Mouse (Mus musculus) 3134 (cell line): Measurements from ENCODE around the gene Mical2.

Experiments
- DNase-seq: peaks from one replicate; pipeline ENCODE4 v3.0.0-alpha.2; 2011; ENCODE audit warnings: low spot score; ENCODE audit not compliant: insufficient read length; ENCODE audit errors: extremely low read depth

Mical2 gene

DNA sequence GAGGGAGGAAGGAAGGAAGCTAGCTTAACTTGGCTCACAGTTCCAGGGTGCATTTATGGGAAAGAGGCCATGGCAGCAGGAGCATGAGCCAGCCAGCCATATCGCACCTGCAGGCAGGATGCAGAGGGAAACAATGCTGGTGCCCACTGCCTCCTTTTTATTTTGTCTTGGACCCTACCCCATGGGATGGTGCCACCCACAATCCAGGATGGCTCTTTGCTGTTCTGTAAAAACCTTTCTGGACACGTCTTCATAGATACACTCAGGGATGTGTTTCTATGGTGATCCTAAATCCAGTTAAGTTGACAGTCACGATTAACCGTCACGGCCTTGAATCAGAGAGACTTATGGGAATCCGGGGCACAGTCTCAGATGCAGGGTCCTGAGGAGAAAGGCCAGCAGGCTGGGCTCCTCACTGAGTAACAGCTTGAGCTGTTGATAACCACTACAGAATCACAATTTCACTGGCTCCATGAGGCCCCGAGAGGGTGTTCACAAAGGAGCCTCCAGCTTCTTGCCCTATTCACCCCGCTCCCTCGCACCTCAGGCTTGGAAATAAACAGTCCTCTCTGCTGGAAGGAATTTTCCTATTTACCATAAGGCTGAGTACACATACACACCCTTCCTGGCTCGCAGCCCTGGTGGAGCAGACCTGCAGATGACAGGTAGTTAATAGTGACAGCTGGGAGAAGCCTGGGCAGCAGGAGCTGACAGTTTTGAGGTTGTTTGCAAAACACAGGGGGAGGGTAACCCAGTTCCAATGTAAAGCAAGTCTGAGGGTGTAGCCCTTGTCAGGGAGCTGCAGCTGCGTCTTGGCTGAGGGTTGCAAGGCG lies 218.7 kb downstream of the Mical2 start:
- no peak for DNase-seq

DNA sequence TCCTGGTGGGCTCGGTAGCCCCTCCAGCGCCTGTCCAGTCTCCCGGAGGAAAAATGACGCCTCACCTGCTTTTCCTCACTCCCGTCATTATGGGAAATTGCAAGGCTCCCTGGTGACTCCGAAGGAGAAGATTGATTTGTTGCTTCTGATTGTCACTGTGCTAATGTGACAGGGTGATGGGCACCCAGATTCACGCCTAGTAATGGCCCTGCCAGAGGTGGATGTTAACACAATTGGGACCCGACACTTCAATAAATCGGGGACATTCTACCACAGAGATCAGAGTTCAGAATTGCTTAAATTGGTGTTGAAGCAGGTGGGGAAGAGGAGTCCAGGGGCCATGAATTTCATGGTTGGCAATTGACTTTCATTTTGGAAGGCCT lies 219.3 kb downstream of the Mical2 start:
- no peak for DNase-seq

DNA sequence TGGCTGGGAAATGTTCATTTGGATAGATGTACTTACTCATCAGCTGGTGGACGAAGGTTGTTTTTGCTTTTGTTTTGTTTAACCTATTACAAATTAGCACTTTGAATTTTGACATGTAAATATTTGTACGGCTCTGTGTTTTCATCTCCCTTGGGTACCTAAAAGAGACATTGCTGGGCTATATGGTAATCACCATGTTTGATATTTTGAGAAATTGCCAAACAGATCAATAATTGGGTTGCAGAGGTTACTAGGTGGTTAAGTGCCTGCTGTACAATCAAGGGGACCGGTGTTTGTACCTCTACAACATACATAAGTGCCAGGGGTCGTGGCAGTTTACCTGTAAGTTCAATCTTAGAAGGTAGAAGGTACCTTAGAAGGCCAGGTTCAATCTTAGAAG lies 220.8 kb downstream of the Mical2 start:
- DNase-seq: no peak

DNA sequence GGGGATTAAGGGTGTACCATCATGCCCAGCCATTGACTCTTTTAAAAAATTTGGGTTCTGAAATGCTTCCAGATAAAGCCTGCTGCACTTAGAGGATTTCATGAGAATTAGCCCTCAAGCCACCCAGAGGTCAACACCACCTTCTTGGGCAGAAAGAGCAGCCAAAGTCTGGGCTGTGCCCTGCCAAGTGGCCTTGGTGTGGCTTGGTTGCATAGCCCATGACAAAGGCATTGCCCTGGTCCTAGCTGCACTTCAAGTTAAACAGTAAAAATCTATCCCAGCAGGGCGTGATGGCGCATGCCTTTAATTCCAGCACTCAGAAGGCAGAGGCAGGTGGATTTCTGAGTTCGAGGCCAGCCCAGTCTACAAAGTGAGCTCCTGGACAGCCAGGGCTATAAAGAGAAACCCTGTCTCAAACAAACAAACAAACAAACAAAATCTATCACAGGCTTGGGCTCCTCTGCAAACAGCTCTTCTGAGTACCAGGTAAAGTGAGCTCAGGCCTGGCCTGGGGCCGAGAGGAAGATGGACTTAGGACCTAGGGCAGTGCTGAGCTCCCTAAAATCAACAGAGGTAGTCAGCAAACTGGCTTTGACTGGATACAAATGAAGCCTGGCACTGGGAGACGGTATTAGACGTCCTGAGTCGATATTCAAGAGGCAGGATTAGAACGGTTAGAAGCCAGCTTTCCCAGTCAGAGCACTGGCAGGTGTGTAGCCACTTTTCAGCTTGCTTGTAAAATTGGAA lies 224.5 kb downstream of the Mical2 start:
- DNase-seq: no peak

DNA sequence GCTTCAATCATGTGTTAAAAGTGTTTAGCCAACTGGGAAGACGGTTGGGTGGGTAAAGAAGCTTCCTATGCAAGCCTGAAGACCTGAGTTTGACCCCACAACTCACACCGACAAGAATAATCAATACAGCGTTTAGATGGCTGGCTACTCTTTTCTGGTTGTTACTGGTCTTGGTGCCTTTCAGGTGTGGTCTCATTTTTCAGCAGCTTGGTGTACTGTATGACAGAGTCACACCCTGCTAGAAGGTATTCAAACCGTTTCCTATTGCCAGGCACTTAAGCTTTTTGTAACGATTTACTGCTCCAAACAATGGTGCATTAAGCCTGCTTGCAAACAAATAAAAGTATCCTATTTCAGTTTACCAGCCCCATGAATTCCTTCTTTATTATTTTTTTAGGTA lies 226.8 kb downstream of the Mical2 start:
- no peak for DNase-seq

DNA sequence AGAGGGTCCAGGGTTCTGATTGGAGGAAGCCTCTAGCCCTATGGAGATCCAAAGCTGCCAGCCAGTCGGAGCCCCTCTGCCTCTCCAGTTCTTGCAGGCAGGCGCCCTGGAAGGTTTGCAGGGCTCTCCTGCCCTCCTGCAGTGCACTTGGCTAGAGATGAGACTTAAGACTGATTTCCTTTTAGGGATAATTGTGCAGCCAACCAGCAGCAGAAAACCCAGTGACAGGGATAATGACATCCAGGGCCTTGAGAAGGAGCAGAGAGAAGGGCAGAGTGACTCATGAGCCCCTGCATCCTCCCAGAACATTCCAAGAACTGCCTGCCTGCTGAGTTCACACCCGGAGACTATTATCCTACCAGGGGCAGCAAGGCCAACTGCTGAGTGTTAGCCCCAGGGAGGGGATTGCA lies 228.2 kb downstream of the Mical2 start:
- peak; percentile 64 for DNase-seq

DNA sequence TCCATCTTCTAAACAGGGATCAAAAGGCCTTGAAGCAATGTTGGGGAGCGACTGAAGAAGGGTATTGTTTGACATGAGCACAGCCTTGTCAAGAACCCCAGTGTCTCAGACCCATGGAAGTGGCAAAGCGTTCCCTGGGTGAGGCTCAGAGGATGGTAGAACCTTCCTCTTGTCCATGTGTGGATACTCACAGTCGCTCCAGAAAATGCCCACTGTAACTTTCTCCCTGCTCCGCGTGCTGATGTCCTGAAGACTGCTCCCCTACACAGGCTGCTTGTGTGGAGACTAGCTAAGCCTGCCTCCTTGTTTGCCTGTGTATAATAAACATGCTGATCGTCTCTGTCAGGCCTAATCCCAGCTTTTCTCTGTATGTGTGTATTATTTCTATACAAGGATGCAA lies 228.7 kb downstream of the Mical2 start:
- no peak for DNase-seq

DNA sequence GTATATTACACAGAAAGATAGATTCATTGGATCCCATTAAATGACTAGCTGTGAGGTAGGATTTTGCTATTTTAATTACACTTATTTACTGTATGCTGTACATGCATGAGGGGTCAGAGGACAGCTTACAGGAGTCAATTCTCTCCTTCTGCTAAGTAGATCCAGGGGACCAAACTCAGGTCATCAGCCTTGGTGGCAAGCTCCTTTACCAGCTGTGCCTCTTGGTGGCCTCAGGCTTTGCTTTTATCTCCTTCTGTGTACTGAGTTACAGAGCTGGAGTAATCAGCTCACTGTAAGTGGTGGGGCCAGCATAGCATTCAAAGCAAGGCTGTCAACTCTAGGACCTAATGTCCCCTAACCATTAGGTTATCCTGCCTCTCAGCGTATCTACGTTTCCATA lies 229.3 kb downstream of the Mical2 start:
- DNase-seq: no peak

DNA sequence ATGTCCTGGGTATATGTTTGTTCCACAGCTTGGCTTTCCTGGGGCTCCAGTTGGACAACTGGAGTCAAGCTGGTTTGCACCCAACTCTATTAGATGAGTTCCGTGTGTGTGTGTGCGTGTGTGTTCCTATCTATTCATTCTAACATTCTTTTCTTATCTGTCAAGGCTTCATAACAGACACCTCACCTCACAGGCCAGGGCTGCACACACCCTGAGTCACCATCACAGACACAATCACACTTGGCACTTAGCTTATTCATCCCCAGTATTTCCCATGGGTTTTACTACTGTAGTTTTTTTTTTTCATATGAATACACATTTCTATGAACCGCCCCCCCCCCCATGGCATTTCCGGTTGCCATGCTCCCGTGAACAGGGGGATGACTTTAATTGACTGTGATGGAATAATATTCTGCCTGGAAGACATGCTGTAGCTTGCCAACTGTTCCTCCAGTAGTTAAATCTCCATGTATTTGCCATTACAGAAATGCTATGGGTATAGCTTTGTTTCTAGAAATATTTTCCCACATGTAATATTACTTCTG lies 230.0 kb downstream of the Mical2 start:
- DNase-seq: peak; percentile 37

DNA sequence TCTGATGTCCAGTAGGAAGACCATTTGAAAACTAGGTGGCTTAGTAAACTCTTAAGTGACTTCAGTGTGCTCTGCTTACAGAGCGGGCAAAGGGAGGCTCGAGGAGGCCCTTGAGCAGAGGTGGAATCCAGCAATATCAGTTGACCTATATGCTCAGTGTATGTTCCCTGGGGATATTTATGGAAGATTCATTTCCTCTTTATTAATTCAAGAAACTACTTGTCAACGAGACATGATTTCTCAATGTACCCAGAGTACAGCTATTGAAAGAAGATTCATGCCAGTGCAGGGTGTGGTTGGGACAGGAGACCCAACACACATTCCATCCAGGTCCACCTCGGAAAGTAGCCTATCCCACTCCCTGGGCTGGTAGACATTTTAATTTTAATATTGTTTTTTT lies 231.7 kb downstream of the Mical2 start:
- DNase-seq: no peak

DNA sequence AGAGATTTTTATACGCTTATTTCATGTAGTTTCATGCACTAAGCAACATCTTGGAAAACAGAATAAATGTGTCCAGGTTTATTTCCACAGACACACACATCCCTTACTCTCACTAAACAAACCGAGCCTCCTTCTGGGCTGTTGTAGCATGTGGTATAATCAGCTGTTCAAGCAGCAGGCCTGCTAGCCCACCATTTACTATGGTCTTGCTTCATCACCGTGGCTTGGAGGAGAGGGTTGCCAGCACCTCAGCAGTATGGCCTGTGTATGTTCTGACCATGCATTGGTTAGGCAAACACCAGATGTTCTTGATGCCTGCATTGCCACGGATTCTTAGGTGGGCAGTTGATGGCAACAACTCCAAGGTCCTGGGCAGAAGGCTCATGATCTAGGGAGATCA lies 232.3 kb downstream of the Mical2 start:
- no peak for DNase-seq

DNA sequence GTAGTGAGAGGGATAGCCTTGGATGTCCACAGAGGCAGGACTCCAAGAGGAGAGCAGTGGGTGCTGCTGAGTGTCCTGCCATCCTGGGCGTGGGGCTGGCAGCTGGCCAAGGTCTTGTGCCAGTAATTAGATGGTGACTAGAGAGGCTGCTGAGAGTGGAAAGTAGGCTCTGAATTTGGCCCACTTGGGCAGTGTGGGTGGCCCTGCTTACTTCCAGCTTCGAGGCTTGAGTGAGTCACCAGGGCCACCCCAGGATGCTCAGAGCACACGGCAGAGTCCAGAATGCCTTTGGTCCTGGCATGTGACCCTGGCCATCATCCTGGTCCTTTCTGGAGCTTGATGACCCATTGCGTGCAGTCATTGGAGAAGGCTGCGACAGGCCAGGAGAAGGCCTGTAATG lies 232.8 kb downstream of the Mical2 start:
- peak; percentile 75 for DNase-seq
